Mouse (Mus musculus): ENCODE data around the gene Tspan32. TPM values are rescaled to one million over a fixed set of nuclear protein-coding genes. Genes with fewer than 3 reads are reported as not detected.

Gene Tspan32
- total RNA-seq, 2 experiments from 2014 or later: 0.30 TPM; not detected in 1

DNA sequence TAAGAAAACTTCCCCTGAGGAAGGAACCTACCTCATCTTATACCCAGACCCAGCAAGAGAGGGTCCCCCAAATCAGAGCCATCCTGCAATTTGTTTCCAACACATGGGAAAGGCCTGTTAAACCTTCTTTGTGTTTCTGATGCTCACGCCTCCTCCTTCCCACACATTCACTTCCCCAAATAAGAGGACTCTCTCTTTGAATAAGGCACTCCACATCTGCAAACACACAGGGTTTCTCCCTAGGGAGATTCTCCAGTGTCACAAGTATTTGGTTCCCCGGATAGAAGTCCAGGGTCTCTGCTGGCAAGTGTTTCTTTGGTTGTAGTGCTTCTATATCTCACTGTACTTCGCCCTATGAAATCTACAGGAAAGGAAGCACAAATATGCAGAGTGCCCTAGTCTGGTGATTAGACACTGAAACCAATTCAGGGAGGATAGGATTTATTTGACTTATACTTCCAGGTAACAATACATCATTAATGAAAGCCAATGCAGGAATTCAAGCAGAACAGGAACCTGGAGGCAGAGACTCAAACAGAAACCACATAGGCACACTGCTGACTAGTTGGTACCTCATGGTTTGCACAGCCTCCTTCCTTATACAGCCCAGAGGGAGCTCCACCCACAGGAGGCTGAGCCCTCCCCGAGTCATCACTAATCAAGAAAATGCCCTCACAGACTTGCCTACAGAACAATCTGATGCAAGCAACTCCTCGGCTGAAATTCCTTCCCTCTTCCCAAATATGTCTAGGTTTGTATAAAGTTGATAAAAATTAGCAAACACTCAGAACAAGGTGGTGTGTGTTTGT lies 16.7 kb downstream of the Tspan32 start:
- intact Hi-C loops (cut with DNase I): no loop called here
- no peak for DNase-seq (ENCODE audit: low spot score in 2 of 2)

DNA sequence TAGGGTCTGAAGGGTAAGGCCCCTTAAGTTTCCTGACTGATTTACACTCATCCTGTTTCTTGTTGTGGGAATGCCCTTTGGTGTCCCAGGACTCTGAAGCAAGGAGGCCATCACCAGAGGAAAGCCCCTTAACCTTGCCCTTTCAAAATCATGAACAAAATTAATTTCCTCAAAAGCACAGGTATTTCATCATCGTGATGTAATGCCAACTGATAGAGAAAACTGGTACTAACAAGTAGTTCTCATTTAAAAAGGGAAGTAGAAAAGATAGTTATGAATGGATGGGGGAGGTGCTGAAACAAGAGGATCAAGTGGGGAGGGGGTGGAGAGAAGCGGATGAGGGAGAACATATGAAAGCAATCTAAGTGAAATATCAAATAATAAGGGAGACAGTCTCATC lies 18.7 kb downstream of the Tspan32 start:
- no peak for DNase-seq (ENCODE audit: low spot score in 2 of 2)
- intact Hi-C loops (cut with DNase I): no loop called here

GRCm38 (mm10) chr7:143024293-143024692 lies 19.4 kb downstream of the Tspan32 start:
- no peak for DNase-seq (ENCODE audit: low spot score in 2 of 2)
- intact Hi-C loops (cut with DNase I): no loop called here

GRCm38 (mm10) chr7:143025496-143025895 lies 20.6 kb downstream of the Tspan32 start:
- intact Hi-C loops (cut with DNase I): no loop called here
- no peak for DNase-seq (ENCODE audit: low spot score in 2 of 2)

GRCm38 (mm10) chr7:143027196-143027595 lies 22.4 kb downstream of the Tspan32 start:
- intact Hi-C loops (cut with DNase I): no loop called here

DNA sequence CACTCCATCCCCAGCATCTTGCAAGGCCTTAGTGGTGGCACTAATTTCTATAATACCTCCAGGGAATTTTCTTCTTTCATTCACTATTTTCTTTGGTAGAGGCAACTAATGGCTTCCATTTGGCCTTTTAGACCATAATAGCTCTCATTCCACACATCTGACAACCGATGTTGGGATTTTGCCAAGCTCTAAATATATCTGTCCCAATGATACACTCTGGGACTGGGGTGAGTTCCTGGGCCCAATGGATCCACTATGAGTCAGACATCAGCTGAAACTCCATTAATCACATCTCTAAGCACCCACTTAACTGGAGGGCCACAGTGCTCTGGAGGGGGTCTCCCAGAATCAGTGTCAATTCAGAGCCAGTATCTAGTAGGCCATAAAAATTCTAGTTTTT lies 27.0 kb downstream of the Tspan32 start:
- intact Hi-C loops (cut with DNase I): no loop called here
- no peak for DNase-seq (ENCODE audit: low spot score in 2 of 2)

More at GRCm38 (mm10) chr7:143027196-143027595, 22.4 kb downstream of the Tspan32 start:
- no peak for DNase-seq (ENCODE audit: low spot score in 2 of 2)

GRCm38 (mm10) chr7:143033581-143033980 lies 28.7 kb downstream of the Tspan32 start:
- intact Hi-C loops (cut with DNase I): no loop called here
- DNase-seq (ENCODE audit: low spot score in 2 of 2): peak in 1 of 2 experiments; percentile 32

- intact Hi-C loops (cut with DNase I): no loop called here
- no peak for DNase-seq (ENCODE audit: low spot score in 2 of 2)
Observed at GRCm38 (mm10) chr7:143034112-143034511, 29.3 kb downstream of the Tspan32 start.

GRCm38 (mm10) chr7:143034519-143035450 lies 29.9 kb downstream of the Tspan32 start:
- DNase-seq (ENCODE audit: low spot score in 2 of 2): no peak
- intact Hi-C loops (cut with DNase I): no loop called here

- DNase-seq (ENCODE audit: low spot score in 2 of 2): no peak
- intact Hi-C loops (cut with DNase I): no loop called here
Observed at GRCm38 (mm10) chr7:143036787-143037186, 31.9 kb downstream of the Tspan32 start.

DNA sequence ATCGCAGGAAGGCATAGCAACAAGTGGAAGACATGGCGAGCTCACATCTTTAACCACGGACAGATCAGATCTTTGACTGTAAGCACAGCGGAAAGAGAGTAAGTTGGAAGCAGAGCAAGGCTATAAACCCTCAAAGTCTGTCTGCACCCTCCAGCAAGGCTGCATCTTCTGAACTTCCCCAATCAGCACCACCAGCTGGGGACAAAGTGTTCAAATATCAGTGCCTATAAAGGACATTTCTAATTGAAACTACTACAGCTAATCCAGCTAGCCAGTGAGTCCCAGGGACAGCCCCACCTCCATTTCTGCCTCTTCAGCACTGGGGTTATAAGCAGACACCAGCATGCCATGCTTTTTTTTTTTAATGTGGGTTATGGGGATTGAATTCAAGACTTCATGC lies 32.5 kb downstream of the Tspan32 start:
- no peak for DNase-seq (ENCODE audit: low spot score in 2 of 2)
- intact Hi-C loops (cut with DNase I): no loop called here

DNA sequence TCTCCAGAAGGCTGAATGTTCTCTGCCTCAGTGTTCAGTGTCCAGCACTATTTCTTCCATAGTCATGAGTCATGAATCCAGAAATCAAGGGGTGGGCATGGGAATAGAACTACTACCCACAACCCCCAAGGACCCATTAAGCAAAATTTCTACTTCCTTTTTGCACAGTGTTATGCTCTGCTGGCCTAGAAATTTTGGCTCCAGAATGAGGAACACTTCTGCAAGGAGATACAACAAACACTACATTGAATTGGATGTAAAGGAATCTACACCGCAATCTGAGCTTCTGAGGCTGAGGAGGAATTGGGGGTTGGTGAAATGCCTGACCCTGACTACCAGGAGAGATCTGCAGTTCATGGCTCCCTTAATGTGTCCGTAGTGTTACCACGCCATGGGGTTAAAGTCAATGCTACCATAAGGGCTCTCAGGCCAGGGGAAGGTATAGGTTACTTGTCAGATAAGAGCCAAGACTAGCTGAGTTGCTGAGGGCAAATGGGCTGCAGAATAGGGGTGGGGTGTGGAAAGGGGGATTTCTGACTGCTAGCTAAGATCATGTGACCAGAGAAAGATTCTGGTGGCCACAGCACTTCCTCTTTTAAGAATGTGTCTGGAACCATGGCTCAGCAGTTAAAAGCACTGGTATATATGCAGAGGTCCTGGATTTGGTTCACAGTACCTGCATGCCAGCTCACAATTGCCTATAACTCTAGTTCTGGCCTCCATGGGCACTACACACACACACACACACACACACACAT lies 33.5 kb downstream of the Tspan32 start:
- no peak for DNase-seq (ENCODE audit: low spot score in 2 of 2)
- intact Hi-C loops (cut with DNase I): no loop called here

- DNase-seq (ENCODE audit: low spot score in 2 of 2): no peak
- intact Hi-C loops (cut with DNase I): no loop called here
Observed at GRCm38 (mm10) chr7:143040561-143040960, 35.7 kb downstream of the Tspan32 start.

GRCm38 (mm10) chr7:143041138-143041822 lies 36.4 kb downstream of the Tspan32 start:
- no peak for DNase-seq (ENCODE audit: low spot score in 2 of 2)
- intact Hi-C loops (cut with DNase I): no loop called here

DNA sequence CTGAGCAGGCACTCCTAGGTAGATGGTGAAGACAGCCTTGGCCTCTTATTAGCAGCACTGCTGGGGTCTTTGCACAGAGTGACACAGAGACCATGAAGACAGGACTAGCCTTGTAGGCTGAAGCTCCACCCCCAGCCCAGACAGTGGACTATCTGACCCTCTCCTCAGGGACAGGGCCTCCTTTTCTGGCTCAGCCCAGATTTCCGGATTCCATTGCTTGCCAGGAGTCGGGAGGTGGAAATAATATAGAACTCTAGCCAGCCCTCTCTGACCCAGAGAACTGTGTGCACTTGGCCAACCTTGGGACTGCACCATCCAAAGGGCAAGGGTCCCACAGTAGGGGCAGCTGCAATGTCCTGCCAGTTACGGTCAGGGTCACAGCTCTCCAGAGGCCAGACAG lies 37.2 kb downstream of the Tspan32 start:
- DNase-seq (ENCODE audit: low spot score in 2 of 2): no peak
- intact Hi-C loops (cut with DNase I): no loop called here

DNA sequence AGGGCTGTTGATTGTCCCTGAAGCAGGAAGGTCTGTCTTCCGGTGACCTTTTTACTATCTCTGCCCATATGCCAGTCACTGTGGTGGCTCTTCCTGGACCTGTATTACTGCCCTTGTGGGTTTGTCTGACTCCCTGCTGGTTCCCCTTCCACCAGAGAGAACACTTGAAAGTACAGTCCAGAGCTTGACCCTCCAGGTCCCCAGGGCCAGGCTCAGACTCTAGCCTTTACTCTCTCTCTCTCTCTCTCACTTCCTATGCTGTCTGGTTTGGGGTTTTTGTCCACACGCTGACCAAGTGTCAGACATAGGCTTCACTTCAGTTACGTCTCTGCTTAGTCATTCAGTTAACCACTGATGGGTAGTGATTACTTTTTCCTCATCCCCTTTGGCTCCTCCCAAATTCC lies 38.1 kb downstream of the Tspan32 start:
- no peak for DNase-seq (ENCODE audit: low spot score in 2 of 2)
- intact Hi-C loops (cut with DNase I): no loop called here

- intact Hi-C loops (cut with DNase I): no loop called here
- no peak for DNase-seq (ENCODE audit: low spot score in 2 of 2)
Observed at GRCm38 (mm10) chr7:143044049-143044825, 39.4 kb downstream of the Tspan32 start.

GRCm38 (mm10) chr7:143044826-143045206 lies 40.0 kb downstream of the Tspan32 start:
- no peak for DNase-seq (ENCODE audit: low spot score in 2 of 2)
- intact Hi-C loops (cut with DNase I): no loop called here
